Mouse (Mus musculus): ENCODE data around the gene Taf3.

GRCm38 (mm10) chr2:9966634-9967033 lies 81.8 kb downstream of the Taf3 start:
- no peak for TF ChIP-seq MAFK (IDR thresholded peaks at IDR 0.05; ENCODE audit: insufficient read depth, low read depth, low read length)
- TF ChIP-seq ZNF384 (IDR thresholded peaks at IDR 0.05; ENCODE audit: low read depth, low read length) = no peak
- TF ChIP-seq HCFC1 (IDR thresholded peaks at IDR 0.05; ENCODE audit: borderline replicate concordance, insufficient read depth, low read length) = no peak

All from ES-E14 (cell line).